Mouse (Mus musculus) adrenal gland, postnatal 25 days (tissue): ENCODE measurements around the gene Kctd7. TPM values are rescaled to one million over a fixed set of nuclear protein-coding genes. Genes with fewer than 3 reads are reported as not detected.

Experiments used
- DNase-seq: peaks from one replicate; pipeline ENCODE4 v3.0.0; 2021; ENCODE audit warnings: mixed read lengths
- long read RNA-seq: library from polyadenylated mRNA; stranded (forward); transcript quantifications from one replicate; pipeline ENCODE4 v2.0.0, GENCODE M21; 2021
- total RNA-seq: library from RNA; stranded (reverse); gene quantifications from 2 replicates; pipeline ENCODE4 v1.2.3, GENCODE M21; 2021

Kctd7 gene
- 18.1 and 21.6 TPM in 2 replicates for total RNA-seq
- long read RNA-seq, full-length matches to known transcripts = 11 of 13 reads
- long read RNA-seq, partial matches to known transcripts = 1 of 13 reads
- long read RNA-seq, other reads (novel, unspliced or antisense) = 1 of 13 reads

GRCm38 (mm10) chr5:130144334-130145312 is at the start of gene Kctd7:
Kctd7 (plus strand) TSS chr5:130144861.
- peak; percentile 93 for DNase-seq

GRCm38 (mm10) chr5:130096754-130097153 is 47.9 kb upstream of the Kctd7 start:
- no peak for DNase-seq

- DNase-seq = no peak
Observed at GRCm38 (mm10) chr5:130097837-130098236, 46.8 kb upstream of the Kctd7 start.

- DNase-seq = no peak
Observed at GRCm38 (mm10) chr5:130101724-130102123, 42.9 kb upstream of the Kctd7 start.

GRCm38 (mm10) chr5:130109348-130109747 is 35.3 kb upstream of the Kctd7 start:
- no peak for DNase-seq

GRCm38 (mm10) chr5:130110632-130111464 is 33.8 kb upstream of the Kctd7 start:
- no peak for DNase-seq

GRCm38 (mm10) chr5:130112653-130113052 is 32.0 kb upstream of the Kctd7 start:
- DNase-seq = no peak

- no peak for DNase-seq
Observed at GRCm38 (mm10) chr5:130116116-130116515, 28.5 kb upstream of the Kctd7 start.

GRCm38 (mm10) chr5:130116857-130117256 is 27.8 kb upstream of the Kctd7 start:
- no peak for DNase-seq

- DNase-seq = no peak
Observed at GRCm38 (mm10) chr5:130117932-130118331, 26.7 kb upstream of the Kctd7 start.

- DNase-seq = no peak
Observed at GRCm38 (mm10) chr5:130119236-130119635, 25.4 kb upstream of the Kctd7 start.

- no peak for DNase-seq
Observed at GRCm38 (mm10) chr5:130120070-130120736, 24.5 kb upstream of the Kctd7 start.

GRCm38 (mm10) chr5:130120904-130121303 is 23.8 kb upstream of the Kctd7 start:
- no peak for DNase-seq

- no peak for DNase-seq
Observed at GRCm38 (mm10) chr5:130122355-130122754, 22.3 kb upstream of the Kctd7 start.

GRCm38 (mm10) chr5:130124271-130124670 is 20.4 kb upstream of the Kctd7 start:
- DNase-seq = no peak

GRCm38 (mm10) chr5:130128686-130129523 is 15.8 kb upstream of the Kctd7 start:
- DNase-seq = no peak

GRCm38 (mm10) chr5:130129524-130129793 is 15.2 kb upstream of the Kctd7 start:
- DNase-seq = no peak

GRCm38 (mm10) chr5:130136597-130136996 is 8.1 kb upstream of the Kctd7 start:
- no peak for DNase-seq

- DNase-seq = peak; percentile 80
Observed at GRCm38 (mm10) chr5:130139393-130139792, 5.3 kb upstream of the Kctd7 start.

- no peak for DNase-seq
Observed at GRCm38 (mm10) chr5:130141138-130141537, 3.5 kb upstream of the Kctd7 start.

GRCm38 (mm10) chr5:130142041-130142440 is 2.6 kb upstream of the Kctd7 start:
- DNase-seq = peak; percentile 22
